Mouse (Mus musculus) stomach, postnatal 0 days (tissue): ENCODE results near the gene Prickle2.

Source experiments
- CTCF ChIP-seq: IDR thresholded peaks from 2 replicates; pipeline ENCODE4 v1.5.1; 2016; ENCODE audit warnings: antibody characterized with exemption, low read depth, mild to moderate bottlenecking, moderate library complexity
- EP300 ChIP-seq: optimal IDR thresholded peaks from 2 replicates; pipeline ENCODE3; 2016; ENCODE audit warnings: antibody characterized with exemption

- TF ChIP-seq EP300 (no peak), CTCF (peak; percentile 78)
Observed at GRCm38 (mm10) chr6:92422286-92422685, 283.7 kb downstream of the Prickle2 start.
